Mouse (Mus musculus): Measurements from ENCODE around the gene Hnf1b. TPM values are rescaled to one million over a fixed set of nuclear protein-coding genes. Genes with fewer than 3 reads are reported as not detected.

Hnf1b gene
- total RNA-seq (2021) (not detected), polyA plus RNA-seq (2012; rRNA removed) (0.33 TPM in 1 of 2 replicates, not detected in the other)
- long read RNA-seq, result 0 reads

- Histone ChIP-seq H3K27me3 (ENCODE audit: control insufficient read depth, insufficient read depth, low read length) (peaks cover 28% of the 10 kb centered on the region), H3K79me2 (replicated peaks; ENCODE audit: control insufficient read depth, insufficient read depth, low read length) (no peaks in the 10 kb centered on the region), H3K9ac (ENCODE audit: low read depth, low read length) (no peak within 1 kb of the TSS), H3K4me1 (ENCODE audit: control insufficient read depth, insufficient read depth, low read length) (no peaks in the 10 kb centered on the region; the same call in 1 of the 2 replicates), H3K27ac (no peak within 1 kb of the TSS), H3K36me3 (ENCODE audit: control insufficient read depth, insufficient read depth, low read length) (no peaks in the 10 kb centered on the region), H3K4me3 (no peak within 1 kb of the TSS; the same call in 1 of the 2 replicates)
- DNase-seq, result peak; percentile 20 to 26
- TF ChIP-seq EP300 (IDR thresholded peaks at IDR 0.05; ENCODE audit: insufficient read depth, low read depth, low read length), result no peak
- TF ChIP-seq CTCF (IDR thresholded peaks at IDR 0.05), result no peak
- TF ChIP-seq POLR2A (IDR thresholded peaks at IDR 0.05; ENCODE audit: insufficient read depth, low read depth, low read length), result no peak
- intact Hi-C loops (cut with DNase I), result no loop called here
- 5% methylated on average over 33 of the region's 36 CpGs for WGBS
These were observed at the start of gene Hnf1b for GRCm38 (mm10) chr11:83849529-83850335. Hnf1b (plus strand) TSS chr11:83850063.

GRCm38 (mm10) chr11:83802166-83802565, 47.7 kb upstream of the Hnf1b start:
- Histone ChIP-seq H3K36me3 (ENCODE audit: control insufficient read depth, insufficient read depth, low read length) (no peaks in the 10 kb centered on the region), H3K27ac (no peak overlapping the region), H3K9ac (ENCODE audit: low read depth, low read length) (no peak overlapping the region), H3K27me3 (ENCODE audit: control insufficient read depth, insufficient read depth, low read length) (no peaks in the 10 kb centered on the region), H3K4me3 (no peak overlapping the region), H3K79me2 (replicated peaks; ENCODE audit: control insufficient read depth, insufficient read depth, low read length) (no peaks in the 10 kb centered on the region), H3K4me1 (ENCODE audit: control insufficient read depth, insufficient read depth, low read length) (no peaks in the 10 kb centered on the region)
- whole genome bisulfite sequencing, result 72% methylated on average over 8 of the region's 8 CpGs
- TF ChIP-seq POLR2A (IDR thresholded peaks at IDR 0.05; ENCODE audit: insufficient read depth, low read depth, low read length) (no peak), CTCF (IDR thresholded peaks at IDR 0.05) (peak; percentile 76)
- intact Hi-C loops (cut with DNase I), result loop anchor here (5.0 kb wide), 1 partner anchor 135 kb away; no protein-coding TSS in a partner anchor
- no peak for DNase-seq

GRCm38 (mm10) chr11:83802581-83802980, 47.3 kb upstream of the Hnf1b start:
- intact Hi-C loops (cut with DNase I), result loop anchor here (5.0 kb wide), 1 partner anchor 135 kb away; no protein-coding TSS in a partner anchor
- WGBS, result 92% methylated on average over 4 of the region's 4 CpGs
- H3K9ac ChIP-seq (ENCODE audit: low read depth, low read length), result no peak overlapping the region

GRCm38 (mm10) chr11:83810441-83810840, 39.4 kb upstream of the Hnf1b start:
- no peak for DNase-seq
- no peaks in the 10 kb centered on the region for H3K79me2 ChIP-seq (replicated peaks; ENCODE audit: control insufficient read depth, insufficient read depth, low read length)
- no peaks in the 10 kb centered on the region for H3K27me3 ChIP-seq (ENCODE audit: control insufficient read depth, insufficient read depth, low read length)
- no peak overlapping the region for H3K9ac ChIP-seq (ENCODE audit: low read depth, low read length)
- H3K36me3 ChIP-seq (ENCODE audit: control insufficient read depth, insufficient read depth, low read length), result no peaks in the 10 kb centered on the region
- 82% methylated on average over 8 of the region's 8 CpGs for WGBS
- TF ChIP-seq EP300 (IDR thresholded peaks at IDR 0.05; ENCODE audit: insufficient read depth, low read depth, low read length), result no peak
- TF ChIP-seq POLR2A (IDR thresholded peaks at IDR 0.05; ENCODE audit: insufficient read depth, low read depth, low read length), result no peak
- TF ChIP-seq CTCF (IDR thresholded peaks at IDR 0.05), result no peak
- no peak overlapping the region for H3K4me3 ChIP-seq
- intact Hi-C loops (cut with DNase I), result no loop called here
- no peaks in the 10 kb centered on the region for H3K4me1 ChIP-seq (ENCODE audit: control insufficient read depth, insufficient read depth, low read length)
- no peak overlapping the region for H3K27ac ChIP-seq

More at GRCm38 (mm10) chr11:83802581-83802980, 47.3 kb upstream of the Hnf1b start:
- no peaks in the 10 kb centered on the region for H3K79me2 ChIP-seq (replicated peaks; ENCODE audit: control insufficient read depth, insufficient read depth, low read length)
- no peaks in the 10 kb centered on the region for H3K4me1 ChIP-seq (ENCODE audit: control insufficient read depth, insufficient read depth, low read length)
- no peak for DNase-seq
- TF ChIP-seq POLR2A (IDR thresholded peaks at IDR 0.05; ENCODE audit: insufficient read depth, low read depth, low read length) (no peak), EP300 (IDR thresholded peaks at IDR 0.05; ENCODE audit: insufficient read depth, low read depth, low read length) (no peak), CTCF (IDR thresholded peaks at IDR 0.05) (no peak)
- no peaks in the 10 kb centered on the region for H3K36me3 ChIP-seq (ENCODE audit: control insufficient read depth, insufficient read depth, low read length)
- no peak overlapping the region for H3K27ac ChIP-seq
- H3K27me3 ChIP-seq (ENCODE audit: control insufficient read depth, insufficient read depth, low read length), result no peaks in the 10 kb centered on the region
- no peak overlapping the region for H3K4me3 ChIP-seq

GRCm38 (mm10) chr11:83815191-83815590, 34.7 kb upstream of the Hnf1b start:
- DNase-seq, result no peak
- WGBS, result 72% methylated on average over 5 of the region's 5 CpGs
- peaks cover 6% of the 10 kb centered on the region; the same call in 1 of the 2 replicates for H3K27me3 ChIP-seq (ENCODE audit: control insufficient read depth, insufficient read depth, low read length)
- H3K79me2 ChIP-seq (replicated peaks; ENCODE audit: control insufficient read depth, insufficient read depth, low read length), result no peaks in the 10 kb centered on the region
- no peak for TF ChIP-seq CTCF (IDR thresholded peaks at IDR 0.05)
- no peak for TF ChIP-seq POLR2A (IDR thresholded peaks at IDR 0.05; ENCODE audit: insufficient read depth, low read depth, low read length)
- TF ChIP-seq EP300 (IDR thresholded peaks at IDR 0.05; ENCODE audit: insufficient read depth, low read depth, low read length), result no peak
- no peak overlapping the region for H3K9ac ChIP-seq (ENCODE audit: low read depth, low read length)
- no peak overlapping the region for H3K4me3 ChIP-seq
- no peak overlapping the region for H3K27ac ChIP-seq
- intact Hi-C loops (cut with DNase I), result loop anchor here (5.0 kb wide), 1 partner anchor 122 kb away; no protein-coding TSS in a partner anchor
- no peaks in the 10 kb centered on the region for H3K36me3 ChIP-seq (ENCODE audit: control insufficient read depth, insufficient read depth, low read length)
- H3K4me1 ChIP-seq (ENCODE audit: control insufficient read depth, insufficient read depth, low read length), result no peaks in the 10 kb centered on the region

- Histone ChIP-seq H3K27ac (no peak overlapping the region), H3K79me2 (replicated peaks; ENCODE audit: control insufficient read depth, insufficient read depth, low read length) (no peaks in the 10 kb centered on the region), H3K27me3 (ENCODE audit: control insufficient read depth, insufficient read depth, low read length) (peaks cover 6% of the 10 kb centered on the region; the same call in 1 of the 2 replicates), H3K36me3 (ENCODE audit: control insufficient read depth, insufficient read depth, low read length) (no peaks in the 10 kb centered on the region), H3K4me1 (ENCODE audit: control insufficient read depth, insufficient read depth, low read length) (no peaks in the 10 kb centered on the region), H3K4me3 (no peak overlapping the region), H3K9ac (ENCODE audit: low read depth, low read length) (no peak overlapping the region)
- 9% methylated on average over 9 of the region's 9 CpGs for WGBS
- peak; percentile 24 to 47 for DNase-seq
- TF ChIP-seq POLR2A (IDR thresholded peaks at IDR 0.05; ENCODE audit: insufficient read depth, low read depth, low read length) (no peak), EP300 (IDR thresholded peaks at IDR 0.05; ENCODE audit: insufficient read depth, low read depth, low read length) (no peak), CTCF (IDR thresholded peaks at IDR 0.05) (peak; percentile 81)
- intact Hi-C loops (cut with DNase I), result loop anchor here (5.0 kb wide), 1 partner anchor 122 kb away; no protein-coding TSS in a partner anchor
These were observed 34.2 kb upstream of the Hnf1b start for GRCm38 (mm10) chr11:83815628-83816027.

Data from heart, adult 2 months (tissue).